Mouse (Mus musculus) stomach, embryonic 14.5 days (tissue): Measurements from ENCODE around the gene Fntb. TPM values are rescaled to one million over a fixed set of nuclear protein-coding genes. Genes with fewer than 3 reads are reported as not detected.
"Not testable (repeated sequence)": the region's sequence is repeated elsewhere in the genome, so short reads cannot be mapped to it uniquely, and the experiment has no call there.

Experiments
- ATAC-seq: fragments of 200-750 bp; cut with Nextera tagmentation; 2 replicates; pipeline ENCODE4 v1.8.0; 2017; ENCODE audit warnings: low read depth, moderate TSS enrichment; ENCODE audit not compliant: insufficient number of reproducible peaks, insufficient read depth, low FRiP score
- H3K27ac ChIP-seq: fragments of 300-500 bp; sonication (generic); 2 replicates; pipeline ENCODE4 v1.5.1; 2014; ENCODE audit warnings: mild to moderate bottlenecking, low read length, moderate library complexity, mixed read lengths
- H3K27me3 ChIP-seq: fragments of 300-500 bp; sonication (generic); 2 replicates; pipeline ENCODE4 v1.6.1; 2014; ENCODE audit warnings: low read length, control low read depth, mixed read lengths; ENCODE audit not compliant: control insufficient read depth, insufficient read depth
- H3K36me3 ChIP-seq: fragments of 300-500 bp; sonication (generic); 2 replicates; pipeline ENCODE4 v1.6.1; 2014; ENCODE audit warnings: mild to moderate bottlenecking, control low read depth, low read length, moderate library complexity, mixed read lengths; ENCODE audit not compliant: control insufficient read depth, insufficient read depth
- H3K4me1 ChIP-seq: fragments of 300-500 bp; sonication (generic); 2 replicates; pipeline ENCODE4 v1.6.1; 2014; ENCODE audit warnings: low read length, control low read depth, mixed read lengths; ENCODE audit not compliant: control insufficient read depth, insufficient read depth
- H3K4me2 ChIP-seq: fragments of 300-500 bp; sonication (generic); replicated peaks from 2 replicates; pipeline ENCODE4 v1.6.1; 2014; ENCODE audit warnings: low read depth, low read length, control low read depth
- H3K4me3 ChIP-seq: fragments of 300-500 bp; sonication (generic); 2 replicates; pipeline ENCODE4 v1.5.1; 2014; ENCODE audit warnings: low read depth, low read length, control low read depth
- H3K9ac ChIP-seq: fragments of 300-500 bp; sonication (generic); replicated peaks from 2 replicates; pipeline ENCODE4 v1.6.1; 2014; ENCODE audit warnings: low read depth, mild to moderate bottlenecking, control low read depth, low read length, moderate library complexity, mixed read lengths
- H3K9me3 ChIP-seq: fragments of 300-500 bp; sonication (generic); 2 replicates; pipeline ENCODE4 v1.6.1; 2016; ENCODE audit warnings: low read depth, low read length, control low read depth; ENCODE audit not compliant: control insufficient read depth
- WGBS: fragments of 180-500 bp; shearing (Covaris S2); extraction: QIAGEN DNeasy Blood & Tissue Kit; methylation state at CpG from one replicate; pipeline ENCODE4 v1.1.7; 2014; 5-methylcytosine and 5-hydroxymethylcytosine counted together
- polyA plus RNA-seq: library from polyadenylated mRNA; unstranded; fragments of >200 nt; fragmentation: Nextera tagmentation; extraction: Ambion mirVana; gene quantifications from 2 replicates; pipeline ENCODE4 v1.2.1, GENCODE M21; 2014

The Fntb gene
- polyA plus RNA-seq, 1 experiment from 2014 or later = 44.8 TPM

GRCm38 (mm10) chr12:76857087-76857486 lies 91.7 kb downstream of the Fntb start:
- H3K9me3 ChIP-seq = no peaks in the 10 kb centered on the region; the same call in 1 of the 2 replicates
- no peak for ATAC-seq
- H3K4me2 ChIP-seq = no peak overlapping the region
- no peaks in the 10 kb centered on the region for H3K36me3 ChIP-seq
- H3K4me3 ChIP-seq = no peak overlapping the region
- H3K4me1 ChIP-seq = no peaks in the 10 kb centered on the region
- WGBS = 85% methylated on average over 10 of the region's 10 CpGs
- no peak overlapping the region for H3K27ac ChIP-seq
- H3K9ac ChIP-seq = no peak overlapping the region
- H3K27me3 ChIP-seq = no peaks in the 10 kb centered on the region

DNA sequence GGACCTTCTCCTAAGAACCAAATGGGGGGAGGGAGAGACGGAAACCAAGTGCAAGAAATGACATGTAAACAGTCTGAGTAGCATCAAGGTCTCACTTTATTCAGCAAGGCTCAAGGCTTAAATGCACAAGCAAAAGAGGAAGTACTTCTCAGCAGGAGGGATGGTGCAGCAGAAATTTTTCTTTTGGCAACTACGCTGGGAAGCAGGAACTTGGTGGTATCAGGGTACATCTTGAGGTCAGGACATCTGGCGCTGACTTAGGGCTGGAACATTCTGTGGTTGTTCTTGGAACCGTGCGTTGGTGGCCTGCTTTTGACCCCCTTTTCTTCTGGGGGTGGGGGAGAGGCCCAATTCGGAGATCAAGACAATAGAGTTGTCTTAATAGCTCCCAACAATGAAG lies 93.4 kb downstream of the Fntb start:
- H3K27me3 ChIP-seq = not testable (repeated sequence)

GRCm38 (mm10) chr12:76863651-76864050 lies 98.3 kb downstream of the Fntb start:
- no peak overlapping the region for H3K4me2 ChIP-seq
- H3K9me3 ChIP-seq = no peaks in the 10 kb centered on the region
- no peaks in the 10 kb centered on the region for H3K4me1 ChIP-seq
- WGBS = 85% methylated on average over 11 of the region's 11 CpGs
- H3K4me3 ChIP-seq = no peak overlapping the region
- H3K27me3 ChIP-seq = no peaks in the 10 kb centered on the region
- H3K36me3 ChIP-seq = no peaks in the 10 kb centered on the region; the same call in 1 of the 2 replicates
- H3K9ac ChIP-seq = no peak overlapping the region
- H3K27ac ChIP-seq = no peak overlapping the region
- no peak for ATAC-seq

More for the DNA sequence above, 93.4 kb downstream of the Fntb start:
- not testable (repeated sequence) for H3K27ac ChIP-seq, H3K36me3 ChIP-seq, H3K4me2 ChIP-seq, H3K4me3 ChIP-seq, H3K9ac ChIP-seq, H3K4me1 ChIP-seq, H3K9me3 ChIP-seq, ATAC-seq
- 89% methylated on average over 6 of the region's 6 CpGs for WGBS

DNA sequence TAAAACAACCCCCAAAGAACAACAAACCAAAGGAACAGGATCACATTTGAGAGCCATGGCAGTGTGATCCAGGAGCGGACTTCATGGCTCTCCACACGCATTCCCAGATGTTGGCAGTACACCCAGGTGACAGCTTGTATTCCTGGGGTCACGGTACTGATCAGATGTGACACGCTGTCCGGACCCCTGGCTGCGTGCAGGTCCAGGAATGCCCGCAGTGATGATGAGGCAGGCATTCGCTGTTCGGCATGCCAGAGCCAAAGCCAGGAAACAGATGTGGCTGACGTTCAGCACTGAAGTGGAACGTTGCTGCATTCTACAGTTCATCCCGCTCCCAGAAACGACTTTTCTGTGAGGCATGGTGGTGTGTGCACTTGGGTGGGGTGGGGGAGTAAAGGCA lies 99.9 kb downstream of the Fntb start:
- no peak overlapping the region for H3K27ac ChIP-seq
- H3K4me1 ChIP-seq = no peaks in the 10 kb centered on the region
- WGBS = 86% methylated on average over 13 of the region's 13 CpGs
- H3K4me2 ChIP-seq = no peak overlapping the region
- ATAC-seq = no peak
- no peaks in the 10 kb centered on the region for H3K27me3 ChIP-seq
- no peaks in the 10 kb centered on the region; the same call in 1 of the 2 replicates for H3K36me3 ChIP-seq
- no peaks in the 10 kb centered on the region for H3K9me3 ChIP-seq
- H3K4me3 ChIP-seq = no peak overlapping the region
- H3K9ac ChIP-seq = no peak overlapping the region

DNA sequence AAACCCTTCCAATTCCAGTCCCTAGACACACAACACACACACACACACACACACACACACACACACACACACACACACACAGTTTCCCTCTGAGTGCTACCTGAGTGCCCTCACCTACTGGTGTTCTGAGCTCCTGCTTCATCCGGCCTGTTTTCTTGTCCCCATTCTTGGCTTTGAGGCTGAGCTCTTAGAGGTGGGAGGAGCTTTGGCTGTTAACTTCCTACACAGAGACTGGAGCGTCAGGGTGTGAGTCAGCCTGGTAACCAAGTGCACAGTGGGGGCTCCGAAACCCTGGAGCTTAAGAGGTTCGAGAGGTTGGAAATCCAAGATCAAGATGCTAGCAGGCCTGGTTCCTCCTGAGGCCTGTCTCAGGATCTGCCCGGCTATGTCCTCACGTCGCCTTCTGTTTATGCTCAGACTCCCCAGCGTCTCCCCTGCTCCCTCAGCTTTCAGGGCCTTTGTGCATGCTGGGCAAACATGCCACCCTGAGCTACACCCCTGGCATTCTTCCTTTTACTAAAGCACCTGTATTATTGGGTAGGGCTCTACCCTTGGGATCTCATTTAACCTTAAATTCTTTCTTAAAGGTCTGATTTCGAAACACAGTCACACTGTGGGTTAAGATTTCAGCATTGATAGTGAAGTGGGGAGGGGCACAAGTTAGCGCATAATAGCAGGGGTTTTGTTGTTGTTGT lies 102.3 kb downstream of the Fntb start:
- no peak for ATAC-seq
- H3K4me2 ChIP-seq = no peak overlapping the region
- no peak overlapping the region for H3K27ac ChIP-seq
- H3K4me1 ChIP-seq = no peaks in the 10 kb centered on the region
- no peaks in the 10 kb centered on the region for H3K9me3 ChIP-seq
- H3K27me3 ChIP-seq = no peaks in the 10 kb centered on the region
- H3K36me3 ChIP-seq = no peaks in the 10 kb centered on the region; the same call in 1 of the 2 replicates
- no peak overlapping the region for H3K9ac ChIP-seq
- no peak overlapping the region for H3K4me3 ChIP-seq
- 58% methylated on average over 10 of the region's 10 CpGs for WGBS

DNA sequence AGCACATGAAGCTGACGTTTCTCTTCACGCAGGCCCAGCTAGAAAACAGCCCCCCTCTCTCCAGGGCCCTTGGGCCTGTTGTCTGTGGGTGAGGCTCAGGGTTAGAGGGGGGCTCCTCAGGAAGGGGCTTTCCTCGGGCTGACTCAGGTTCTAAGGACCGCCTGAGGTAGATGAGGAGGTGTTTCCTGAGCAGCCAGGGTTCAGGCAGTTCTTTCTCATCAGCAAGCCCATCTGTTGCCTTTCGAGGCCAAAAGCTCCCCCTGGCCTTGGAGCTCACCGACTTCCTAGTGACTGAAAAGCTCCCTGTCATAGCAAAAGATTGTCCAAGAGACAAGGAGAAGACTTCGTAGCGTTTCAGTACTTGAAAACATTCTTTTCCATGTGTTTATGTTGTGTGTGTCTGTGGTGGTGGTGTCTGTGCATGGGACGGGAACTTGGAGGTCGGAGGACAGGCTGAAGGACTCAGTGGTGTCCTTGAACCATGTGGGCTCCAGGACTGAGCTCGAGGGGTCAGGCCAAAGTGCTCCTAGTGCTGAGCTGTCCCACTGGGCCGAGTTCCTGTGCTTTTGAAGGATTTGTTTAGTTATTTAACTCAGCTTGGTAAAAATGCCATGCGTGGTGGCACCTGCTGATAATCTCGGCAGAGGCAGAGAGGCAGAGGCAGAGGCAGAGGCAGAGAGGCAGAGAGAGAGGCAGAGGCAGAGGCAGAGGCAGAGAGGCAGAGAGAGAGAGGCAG lies 103.2 kb downstream of the Fntb start:
- H3K27me3 ChIP-seq = no peaks in the 10 kb centered on the region
- no peak overlapping the region for H3K9ac ChIP-seq
- 72% methylated on average over 14 of the region's 14 CpGs for WGBS
- ATAC-seq = no peak
- no peak overlapping the region for H3K4me3 ChIP-seq
- no peak overlapping the region for H3K4me2 ChIP-seq
- no peaks in the 10 kb centered on the region; the same call in 1 of the 2 replicates for H3K36me3 ChIP-seq
- H3K9me3 ChIP-seq = no peaks in the 10 kb centered on the region
- no peak overlapping the region for H3K27ac ChIP-seq
- no peaks in the 10 kb centered on the region for H3K4me1 ChIP-seq

DNA sequence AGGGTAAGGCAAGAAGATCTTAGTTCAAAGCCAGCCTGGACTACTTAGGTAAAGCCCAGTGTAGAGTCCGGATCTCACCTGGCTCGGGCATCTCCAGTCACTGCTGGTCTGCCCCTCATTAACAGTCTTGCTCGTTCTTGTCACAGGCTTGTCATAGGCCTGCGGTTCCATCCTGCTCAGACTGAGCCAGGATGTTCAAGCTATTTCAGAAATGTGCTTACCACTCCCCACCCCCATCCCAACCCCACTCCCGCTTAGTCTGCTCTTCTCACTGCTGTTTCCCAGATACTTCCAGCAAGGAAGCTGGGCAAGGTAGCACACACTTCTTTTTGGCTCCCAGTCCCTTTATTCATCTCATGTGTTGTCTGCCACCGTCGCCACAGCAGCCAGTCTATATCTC lies 104.2 kb downstream of the Fntb start:
- H3K4me3 ChIP-seq = no peak overlapping the region
- H3K27me3 ChIP-seq = no peaks in the 10 kb centered on the region
- no peak overlapping the region for H3K9ac ChIP-seq
- no peak overlapping the region for H3K27ac ChIP-seq
- no peak overlapping the region for H3K4me2 ChIP-seq
- 85% methylated on average over 7 of the region's 7 CpGs for WGBS
- H3K36me3 ChIP-seq = no peaks in the 10 kb centered on the region
- no peaks in the 10 kb centered on the region for H3K9me3 ChIP-seq
- ATAC-seq = no peak
- H3K4me1 ChIP-seq = no peaks in the 10 kb centered on the region

DNA sequence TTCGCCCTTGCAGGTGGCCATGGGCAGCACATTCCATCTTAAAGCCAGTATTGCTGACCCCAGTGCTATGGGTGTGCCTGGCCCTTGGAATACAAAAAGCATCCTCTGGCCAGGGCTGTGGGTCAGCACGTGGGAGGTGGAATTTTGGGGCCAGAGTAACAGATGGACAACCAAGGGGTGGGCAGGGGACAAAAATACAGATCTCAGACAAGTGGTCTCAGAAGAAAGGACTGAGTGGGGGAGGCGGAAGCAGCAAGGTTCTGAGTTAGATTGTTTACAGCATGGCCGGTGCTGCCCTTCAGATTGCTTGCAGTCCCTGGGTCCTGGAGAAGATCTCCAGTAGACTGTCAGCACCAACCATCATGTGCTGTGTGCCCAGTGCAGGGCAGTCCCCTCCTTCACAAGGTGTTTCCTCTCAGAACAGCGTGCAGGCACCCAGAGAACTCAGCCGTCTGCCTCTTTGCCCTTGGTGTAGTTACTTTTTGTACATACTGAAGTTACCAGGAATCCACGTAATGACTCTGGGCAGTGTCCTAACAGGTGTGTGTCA lies 107.5 kb downstream of the Fntb start:
- ATAC-seq = no peak
- Histone ChIP-seq H3K27ac (no peak overlapping the region), H3K4me1 (no peaks in the 10 kb centered on the region), H3K27me3 (no peaks in the 10 kb centered on the region), H3K9me3 (no peaks in the 10 kb centered on the region), H3K9ac (no peak overlapping the region), H3K4me2 (no peak overlapping the region), H3K36me3 (no peaks in the 10 kb centered on the region), H3K4me3 (no peak overlapping the region)
- WGBS = 71% methylated on average over 7 of the region's 7 CpGs
